Mouse (Mus musculus) adrenal gland, adult 10 weeks (tissue): ENCODE data around the gene Chst7. TPM values are rescaled to one million over a fixed set of nuclear protein-coding genes. Genes with fewer than 3 reads are reported as not detected.

Experiments
- polyA plus RNA-seq: library from polyadenylated mRNA; stranded (reverse); fragments of 350-450 nt; fragmentation: Illumina TruSeq; extraction: RNeasy Lipid Tissue Mini Kit (QIAGEN cat#74804); gene quantifications from one replicate; pipeline ENCODE4 v1.2.3, GENCODE M21; 2014; ENCODE audit warnings: low read depth, low replicate concordance

Chst7 gene
- 0.52 TPM for polyA plus RNA-seq

DNA sequence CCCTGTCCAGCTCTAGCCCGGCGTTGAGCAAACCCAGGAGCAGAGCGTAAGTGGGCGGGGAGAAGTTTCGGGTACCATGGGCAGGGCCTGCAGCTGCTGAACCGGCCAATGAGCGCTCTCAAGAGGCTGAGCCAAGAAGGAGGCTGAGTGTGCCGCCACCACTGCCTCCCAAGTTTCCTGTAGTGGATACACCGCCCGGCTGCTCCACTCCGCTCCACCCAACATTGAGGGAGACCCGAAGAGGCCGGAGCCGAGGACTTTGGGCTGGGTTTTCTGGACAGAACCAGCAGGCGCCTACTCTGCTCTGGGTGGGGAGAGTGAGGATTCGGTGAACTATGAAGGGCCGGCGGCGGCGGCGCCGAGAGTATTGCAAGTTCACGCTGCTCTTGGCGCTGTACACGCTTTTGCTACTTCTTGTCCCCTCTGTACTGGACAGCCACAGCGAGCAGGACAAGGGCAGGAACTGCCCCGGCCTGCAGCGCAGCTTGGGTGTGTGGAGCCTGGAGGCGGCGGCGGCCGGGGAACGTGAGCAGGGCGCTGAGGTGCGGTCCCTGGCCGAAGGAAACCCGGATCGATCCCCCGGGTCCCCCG lies at the start of gene Chst7:
Chst7 (plus strand) TSS at position 180 of the 591 bp plus-strand sequence.

Other genes starting within 250 kb of the Chst7 start
- 26.1 TPM for gene Slc9a7, start 232.2 kb downstream of the Chst7 start, polyA plus RNA-seq